Mouse (Mus musculus): ENCODE measurements around the gene Robo4.

Gene Robo4

DNA sequence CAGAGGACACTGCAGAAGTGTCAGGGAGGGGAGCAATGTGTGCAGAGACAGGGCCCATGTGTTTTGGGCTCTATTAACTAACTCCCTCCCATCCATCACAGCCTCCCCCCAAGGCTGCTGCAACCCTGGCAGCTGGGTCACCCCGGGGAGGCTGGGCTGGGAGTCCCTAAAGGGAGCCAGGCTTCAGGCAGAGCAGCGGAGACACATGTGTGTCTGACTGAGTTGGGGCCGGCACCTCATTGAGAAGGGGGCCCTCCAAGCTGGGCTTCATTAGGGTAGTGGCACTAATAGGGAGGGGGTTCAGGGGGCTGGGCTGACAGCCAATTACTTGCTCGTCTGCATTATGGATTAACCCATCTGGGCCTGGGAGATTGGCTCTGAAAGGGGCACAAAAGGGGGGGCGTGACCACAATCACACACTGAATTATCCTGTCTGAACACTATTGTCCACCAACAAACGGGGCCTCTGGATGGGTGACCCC lies 52.4 kb downstream of the Robo4 start:
- DNase-seq (ENCODE audit: low spot score in 2 of 2) = no peak

DNA sequence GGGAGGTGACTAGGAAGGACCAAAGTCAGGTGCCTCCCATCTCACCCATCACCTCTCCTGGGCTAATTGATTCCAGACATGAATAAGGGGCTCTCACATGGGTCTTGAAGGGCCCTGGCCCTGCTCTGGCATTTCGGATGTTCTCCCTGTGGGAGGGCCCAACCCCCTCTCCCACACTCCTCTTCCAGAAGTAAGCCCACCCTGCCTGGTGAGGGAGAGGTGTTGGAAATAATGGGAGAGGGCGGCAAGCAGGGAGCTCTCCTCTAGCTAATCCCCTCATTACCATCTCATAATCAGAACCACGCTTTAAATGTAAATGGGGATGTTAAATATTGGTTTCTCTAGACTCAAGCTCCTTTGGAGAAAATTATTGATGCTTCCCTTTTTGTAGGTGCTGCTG lies 53.3 kb downstream of the Robo4 start:
- DNase-seq (ENCODE audit: low spot score in 2 of 2) = no peak

DNA sequence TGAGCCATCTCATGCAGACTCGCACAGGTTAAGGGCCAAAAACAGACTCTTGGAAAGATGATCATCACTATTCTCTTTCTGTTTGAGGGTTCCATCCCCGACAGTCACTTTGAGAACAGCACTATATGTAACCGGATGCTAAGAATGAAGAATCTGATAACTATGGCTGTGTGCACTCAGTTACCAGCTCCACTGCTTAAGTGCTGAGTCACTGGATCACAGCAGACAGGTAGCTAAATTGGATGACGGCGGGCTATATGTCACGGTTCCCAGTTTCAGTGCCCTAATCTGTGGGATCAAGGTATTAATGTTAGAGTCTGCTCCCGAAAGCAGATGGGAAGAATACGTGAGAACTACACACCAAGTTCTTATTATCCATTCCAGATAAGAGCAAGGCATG lies 54.2 kb downstream of the Robo4 start:
- DNase-seq (ENCODE audit: low spot score in 2 of 2) = no peak

DNA sequence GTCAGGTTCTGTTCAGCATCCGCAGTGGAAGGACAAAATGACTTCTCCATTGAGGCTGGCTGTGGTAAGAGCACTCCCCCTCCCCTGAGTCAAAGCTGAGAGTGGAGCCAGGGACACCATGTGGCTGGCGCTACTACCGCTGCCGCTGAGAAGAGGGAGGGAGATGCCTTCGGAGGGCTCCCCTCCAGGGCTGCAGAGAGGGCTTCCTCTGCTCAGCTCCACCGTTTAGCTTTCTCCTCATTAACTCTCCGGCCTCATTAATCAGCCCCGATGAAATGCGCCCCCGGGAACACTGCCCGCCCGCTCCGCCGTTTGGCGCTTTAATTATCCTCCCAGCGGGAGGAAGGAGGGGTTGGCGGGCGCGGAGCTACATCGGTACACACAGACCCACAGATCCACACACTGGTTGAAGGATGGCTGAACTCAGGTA lies 54.8 kb downstream of the Robo4 start:
- DNase-seq (ENCODE audit: low spot score in 2 of 2) = peak; percentile 50 to 52

DNA sequence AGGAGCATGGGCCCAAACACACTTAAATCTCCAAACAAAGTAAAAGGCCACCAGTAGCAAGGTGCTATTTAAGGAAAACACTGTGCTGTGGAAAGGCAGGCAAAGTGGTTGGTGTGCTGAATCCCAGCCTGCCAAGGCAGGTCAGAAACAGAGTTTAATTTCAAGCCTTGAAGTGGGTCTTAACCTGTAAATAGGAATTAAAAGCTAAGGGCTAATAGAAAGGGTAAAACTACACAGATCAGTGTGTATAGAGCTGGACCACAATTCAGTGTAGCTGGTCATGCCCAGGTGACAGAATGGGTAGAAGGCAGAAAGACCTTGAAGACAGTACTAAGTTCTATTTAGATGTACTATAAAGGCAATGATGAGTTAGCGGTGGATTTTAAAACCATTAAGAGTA lies 55.5 kb downstream of the Robo4 start:
- DNase-seq (ENCODE audit: low spot score in 2 of 2) = no peak

DNA sequence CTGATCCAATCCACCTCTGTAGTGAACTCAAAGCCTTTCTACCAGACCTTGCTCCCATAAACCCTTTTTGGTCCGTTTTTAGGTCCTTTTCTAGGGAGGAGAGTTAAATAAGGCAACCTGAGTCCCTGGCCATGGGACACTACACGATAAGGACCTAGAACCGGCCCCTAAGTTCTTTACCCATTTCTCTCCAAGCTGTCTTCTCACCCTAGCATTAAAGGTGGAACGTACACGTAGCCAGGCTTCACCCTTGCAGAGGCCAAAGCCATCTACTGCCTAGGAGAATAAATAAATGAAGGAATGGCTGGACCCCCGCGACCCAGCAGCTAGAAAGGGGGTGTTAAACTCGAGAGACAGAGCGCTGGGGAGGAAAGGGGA lies 58.0 kb downstream of the Robo4 start:
- DNase-seq (ENCODE audit: low spot score in 2 of 2) = no peak

DNA sequence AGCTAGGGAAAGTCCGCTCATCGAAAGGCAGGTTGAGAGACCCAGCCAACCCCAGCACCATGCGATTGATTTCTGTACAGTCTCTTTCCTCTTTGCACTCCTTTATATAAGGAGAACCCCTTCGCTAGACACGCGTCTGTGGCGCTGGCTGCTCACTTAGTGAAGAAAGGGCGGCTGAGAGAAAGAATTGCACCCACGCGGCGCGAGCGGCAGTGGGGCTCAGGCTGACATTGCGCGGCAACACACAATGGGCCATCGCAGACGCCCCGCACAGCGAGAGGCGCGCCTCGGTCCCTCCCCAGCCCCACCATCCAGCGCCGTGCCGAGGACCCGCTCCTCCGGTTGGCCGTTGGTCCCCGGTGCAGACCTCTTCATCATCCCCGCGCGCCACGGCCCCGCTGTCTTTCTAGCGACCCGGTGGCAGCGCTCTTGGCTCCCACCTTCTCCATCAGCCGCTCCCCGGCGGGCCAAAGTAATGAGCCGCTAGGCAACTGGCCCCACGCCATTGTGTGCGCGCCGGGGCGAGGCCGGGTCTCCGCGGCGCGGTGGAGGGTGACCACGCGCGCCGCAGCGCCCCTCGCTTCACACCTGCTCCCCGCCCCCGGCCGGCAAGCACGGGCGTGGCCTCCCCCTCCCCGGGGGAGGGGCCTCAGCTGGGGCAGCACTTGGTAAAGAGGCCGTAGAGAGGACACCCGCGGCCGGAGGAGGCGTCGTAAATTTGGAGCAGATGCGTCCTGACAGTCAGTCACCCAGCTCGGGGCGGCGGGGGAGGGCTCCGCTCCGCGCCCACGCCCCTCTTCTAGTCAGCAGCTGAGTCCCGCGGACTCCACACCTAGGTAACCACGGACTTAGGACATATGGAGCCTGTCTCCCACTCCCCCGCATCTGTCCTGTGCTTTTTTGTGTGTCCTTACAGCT lies 58.6 kb downstream of the Robo4 start:
- peak; percentile 37 to 52 for DNase-seq (ENCODE audit: low spot score in 2 of 2)

DNA sequence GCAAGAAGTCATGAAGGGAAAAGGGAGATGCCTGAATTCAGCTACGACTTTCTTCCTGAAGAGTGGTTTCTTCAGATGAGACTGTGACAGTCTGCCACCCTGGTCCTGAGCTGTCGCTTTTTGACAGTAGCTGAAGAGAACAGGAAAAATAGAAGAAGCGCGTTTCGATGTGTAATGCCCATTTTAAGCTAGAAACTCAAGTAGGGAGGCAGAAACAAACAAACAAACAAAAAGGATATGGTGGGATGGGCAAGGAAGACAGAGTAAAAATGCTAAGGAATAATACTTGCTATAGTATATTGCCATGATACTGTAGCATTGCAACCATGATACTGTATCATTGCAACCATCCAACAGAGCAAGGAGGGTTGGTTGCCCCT lies 59.3 kb downstream of the Robo4 start:
- DNase-seq (ENCODE audit: low spot score in 2 of 2) = no peak

DNA sequence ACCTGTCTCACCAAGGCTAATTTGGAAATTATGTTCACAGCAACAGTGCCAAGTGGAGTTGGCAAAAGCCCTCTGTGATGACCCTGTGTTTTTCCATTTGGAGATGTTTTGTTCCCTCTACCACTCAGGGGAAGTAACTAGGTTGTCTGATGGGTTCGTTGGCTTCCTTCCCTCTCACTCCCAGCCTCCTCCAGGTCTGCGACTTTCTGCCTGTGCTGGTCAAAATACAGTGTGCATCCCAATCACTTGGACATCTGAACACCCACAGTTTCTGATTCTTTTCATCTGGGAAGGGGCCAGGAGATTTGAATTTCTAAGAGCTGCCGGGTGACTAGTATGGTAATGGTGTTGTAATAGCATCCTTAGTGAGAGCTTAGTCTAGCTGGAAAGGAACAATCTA lies 59.9 kb downstream of the Robo4 start:
- DNase-seq (ENCODE audit: low spot score in 2 of 2) = no peak

DNA sequence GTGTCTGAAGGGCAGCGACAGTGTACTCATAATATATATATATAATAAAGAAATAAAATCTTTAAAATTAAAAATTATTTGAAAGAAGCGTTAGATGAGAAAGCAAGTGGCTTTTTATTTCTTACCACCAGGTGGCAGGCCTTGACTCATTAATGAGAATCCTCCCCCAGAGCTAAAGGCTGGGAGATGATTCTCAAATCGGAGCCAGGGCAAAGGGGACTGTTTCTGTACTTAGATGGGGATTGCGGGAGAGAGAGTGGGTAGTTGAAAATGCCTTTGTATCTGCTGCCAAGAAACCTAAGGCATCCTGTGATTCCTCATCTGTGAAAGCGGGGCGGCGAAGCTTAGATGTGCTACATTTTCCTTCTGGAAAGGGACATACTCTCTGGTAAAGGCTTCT lies 61.1 kb downstream of the Robo4 start:
- no peak for DNase-seq (ENCODE audit: low spot score in 2 of 2)
